Mouse (Mus musculus) thymus, postnatal 4 days (tissue): ENCODE data around the gene Agpat2.
A peak's percentile ranks its signal among the peaks of the same experiment; 100 is the strongest.

ENCODE experiments used
- DNase-seq: peaks from one replicate; pipeline ENCODE4 v3.0.0; 2021

Gene Agpat2

GRCm38 (mm10) chr2:26625419-26625818 lies 21.2 kb upstream of the Agpat2 start:
- DNase-seq: no peak

DNA sequence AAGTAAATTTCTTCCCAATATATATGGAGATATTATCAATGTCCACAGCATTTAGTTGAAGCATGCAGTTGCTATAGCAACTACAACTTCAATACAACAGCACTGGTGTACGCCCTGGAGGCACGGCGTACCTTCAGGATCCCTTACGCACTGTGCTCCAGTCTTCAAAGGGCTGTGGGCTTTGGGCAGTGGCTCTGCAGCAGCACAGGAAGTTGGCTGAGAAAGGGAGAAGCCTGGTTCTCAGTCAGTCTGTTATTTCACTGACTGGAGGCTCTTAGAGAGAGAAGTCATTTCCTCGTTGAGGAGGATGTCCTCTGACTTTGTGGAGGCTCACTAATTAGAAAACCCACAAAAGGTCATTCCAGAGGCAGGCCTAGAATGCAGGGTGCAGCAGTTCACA lies 18.8 kb upstream of the Agpat2 start:
- no peak for DNase-seq

GRCm38 (mm10) chr2:26621246-26621645 lies 17.0 kb upstream of the Agpat2 start:
- no peak for DNase-seq

- no peak for DNase-seq
Measured at GRCm38 (mm10) chr2:26617928-26618327, 13.7 kb upstream of the Agpat2 start.

DNA sequence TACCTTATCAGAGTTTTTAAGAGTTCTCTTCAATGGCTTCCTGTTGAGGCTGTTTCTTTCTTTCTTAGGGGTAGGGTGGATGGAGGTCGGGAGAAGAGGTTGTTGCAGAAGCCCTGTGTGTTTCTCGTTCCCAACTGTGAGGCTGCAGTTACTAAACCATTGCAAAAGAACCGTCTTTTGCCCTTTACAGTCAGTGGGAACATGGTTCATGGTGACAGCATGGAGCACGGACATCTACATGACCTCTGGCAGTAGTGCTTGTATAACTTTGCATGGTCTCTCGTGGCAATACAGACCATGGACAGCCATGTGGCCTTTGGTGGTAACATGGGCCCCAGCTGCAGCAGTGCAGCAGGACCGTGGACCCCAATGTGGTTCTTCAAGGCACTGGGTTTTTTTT lies 13.1 kb upstream of the Agpat2 start:
- DNase-seq: no peak

GRCm38 (mm10) chr2:26615459-26616124 lies 11.4 kb upstream of the Agpat2 start:
- DNase-seq: no peak

GRCm38 (mm10) chr2:26614903-26615302 lies 10.7 kb upstream of the Agpat2 start:
- DNase-seq: no peak

DNA sequence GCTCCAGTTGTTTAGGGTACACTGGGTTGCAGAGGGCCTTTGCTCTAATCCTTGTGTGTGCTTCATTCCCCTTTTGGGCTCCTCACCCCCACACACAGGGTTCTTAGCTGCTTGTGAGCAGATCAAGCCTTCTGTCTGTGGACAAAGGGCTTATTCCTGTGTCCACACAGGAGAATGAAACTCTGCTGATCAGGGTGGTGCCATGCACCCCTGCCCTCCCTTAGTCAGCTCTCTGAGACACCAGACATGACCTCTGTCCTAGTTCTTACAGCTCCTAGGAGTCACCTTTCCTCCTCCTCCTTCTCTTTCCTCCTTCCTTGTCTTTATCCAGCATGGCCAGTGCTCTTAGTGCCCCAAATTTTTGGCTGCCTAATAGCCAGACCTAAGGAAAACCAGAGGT lies 7.7 kb upstream of the Agpat2 start:
- no peak for DNase-seq

DNA sequence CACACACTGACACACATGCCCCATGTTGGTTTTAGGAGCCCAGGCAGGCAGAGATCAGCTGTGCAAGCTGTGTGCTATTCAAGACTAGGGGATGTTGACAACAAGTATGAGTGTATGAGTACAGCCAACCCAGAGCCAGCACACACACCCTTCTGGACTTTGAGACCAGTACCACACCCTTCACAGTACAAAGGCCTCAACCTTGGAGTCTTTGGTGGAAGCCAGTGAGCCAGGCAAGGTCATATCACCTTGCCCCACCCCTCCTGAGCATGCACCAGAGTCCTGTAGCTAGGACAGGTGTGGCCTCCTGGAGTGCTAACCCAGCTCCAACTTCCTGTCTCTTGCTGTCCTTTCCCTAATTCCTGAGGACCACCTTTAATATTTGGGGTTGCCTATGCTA lies 6.8 kb upstream of the Agpat2 start:
- DNase-seq: no peak

DNA sequence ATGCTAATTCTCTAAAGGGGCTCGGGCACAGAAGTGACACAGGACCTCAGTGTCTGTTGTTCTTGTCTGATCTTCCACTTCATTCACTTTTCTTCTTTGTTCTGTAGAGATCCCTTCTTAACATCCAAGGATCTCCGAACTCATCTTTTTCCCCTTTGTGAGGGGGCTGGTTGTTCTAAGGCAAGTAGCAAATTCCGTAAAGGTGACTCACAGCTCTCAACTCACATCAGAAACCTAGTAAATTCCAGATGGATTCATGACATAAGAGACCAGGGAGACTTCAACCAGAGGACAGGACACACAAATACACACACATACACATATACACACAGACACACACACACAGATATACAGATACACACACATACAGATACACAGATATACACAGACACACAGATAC lies 6.3 kb upstream of the Agpat2 start:
- DNase-seq: no peak

DNA sequence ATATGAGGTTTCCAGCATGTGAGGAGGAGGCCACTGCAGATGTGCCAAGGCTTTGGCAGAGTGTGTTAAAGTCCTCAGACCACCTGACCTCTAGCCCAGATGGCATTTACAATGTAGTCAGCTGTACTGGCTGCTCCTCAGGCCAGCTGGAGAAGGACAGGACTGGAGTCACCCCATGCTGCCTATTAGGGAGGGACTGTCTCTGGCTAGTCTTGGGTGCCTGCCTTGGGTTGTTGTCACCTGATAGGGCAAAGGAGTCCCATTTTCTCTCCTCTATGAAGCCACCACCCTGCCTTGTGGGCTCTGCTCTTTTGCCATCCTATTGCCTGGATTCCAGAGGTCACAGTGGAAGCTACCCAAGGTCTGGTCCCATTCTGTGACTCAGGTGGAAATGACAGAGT lies 5.0 kb upstream of the Agpat2 start:
- DNase-seq: no peak

DNA sequence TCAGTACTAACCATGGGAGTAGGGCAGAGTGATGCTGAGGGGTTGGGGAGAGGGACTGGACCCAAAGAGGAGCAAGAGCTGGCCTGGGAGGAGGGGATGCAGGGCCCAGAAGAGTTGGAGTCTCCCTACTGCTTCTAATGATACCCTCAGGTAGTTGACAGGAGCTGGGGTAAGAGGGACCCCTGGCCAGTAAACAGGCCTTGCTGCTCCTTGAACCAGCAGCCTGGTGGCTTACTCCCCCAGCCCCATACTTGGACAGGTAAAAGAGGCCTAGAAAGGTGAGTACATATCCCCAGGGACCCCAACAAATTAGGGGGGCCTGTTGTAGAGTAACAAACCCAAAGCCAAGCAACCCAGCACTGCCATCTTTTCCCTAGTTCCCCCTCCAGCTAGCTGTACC lies 4.6 kb upstream of the Agpat2 start:
- no peak for DNase-seq

DNA sequence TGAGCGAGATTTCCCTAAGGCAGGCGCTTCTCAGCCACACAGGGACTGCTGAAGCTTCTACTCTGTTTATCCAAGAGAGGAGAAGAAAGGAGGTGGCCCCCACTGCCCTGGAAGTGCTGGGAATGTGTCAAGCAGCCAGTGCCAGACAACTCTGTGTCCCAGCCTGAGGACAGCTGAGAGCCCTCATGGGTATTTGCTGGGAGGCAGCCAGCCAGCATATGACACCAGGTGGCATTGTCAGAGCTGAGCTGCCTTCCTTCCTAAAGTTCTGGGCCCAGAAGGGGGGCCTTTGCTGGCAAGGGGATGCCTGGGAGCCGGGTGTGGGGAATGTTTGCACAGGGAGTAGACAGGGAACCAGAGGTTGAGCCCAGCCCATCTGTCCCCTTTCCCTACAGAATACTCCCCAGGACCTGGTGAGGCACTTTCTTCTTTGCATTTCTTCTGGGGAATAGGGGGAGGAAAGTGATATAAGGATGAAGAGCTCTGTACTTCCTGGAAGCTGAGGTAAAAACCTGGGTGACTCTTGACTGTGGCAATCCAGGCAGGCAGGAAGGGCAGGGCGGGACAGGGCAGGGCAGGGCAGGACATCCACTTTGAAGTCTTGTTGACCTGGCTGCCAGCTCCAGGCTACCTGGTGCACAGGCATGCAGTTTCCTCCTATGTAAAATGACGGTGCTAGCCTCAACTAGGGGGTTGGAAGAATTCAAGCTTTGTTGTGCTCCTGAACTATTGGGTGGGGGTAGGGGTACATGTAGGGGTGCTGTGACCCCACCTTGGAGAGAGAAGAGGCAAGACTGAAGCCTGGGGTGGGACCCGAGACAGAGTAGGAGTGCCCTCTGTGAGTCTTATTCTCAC lies 3.1 kb upstream of the Agpat2 start:
- DNase-seq: no peak

DNA sequence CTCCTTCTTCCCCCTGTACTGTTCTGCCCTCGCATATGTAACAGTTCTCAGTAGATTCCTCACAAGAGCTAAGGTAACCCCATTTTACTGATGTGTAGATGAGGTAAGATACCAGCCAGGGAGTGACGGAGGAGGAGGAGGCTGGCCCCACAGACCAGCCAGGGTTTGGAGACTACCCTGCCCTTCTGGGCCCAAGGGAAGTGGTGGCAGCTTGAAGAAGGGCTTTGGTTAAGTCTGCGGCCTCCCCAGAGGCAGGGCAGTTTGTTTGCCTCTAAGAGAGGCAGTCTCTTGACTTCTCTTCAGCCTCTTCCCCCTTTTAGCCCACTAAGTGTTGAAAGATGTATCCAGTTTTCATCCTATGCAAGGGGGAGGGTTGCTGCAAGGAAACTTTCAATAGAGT lies 2.4 kb upstream of the Agpat2 start:
- DNase-seq: no peak

DNA sequence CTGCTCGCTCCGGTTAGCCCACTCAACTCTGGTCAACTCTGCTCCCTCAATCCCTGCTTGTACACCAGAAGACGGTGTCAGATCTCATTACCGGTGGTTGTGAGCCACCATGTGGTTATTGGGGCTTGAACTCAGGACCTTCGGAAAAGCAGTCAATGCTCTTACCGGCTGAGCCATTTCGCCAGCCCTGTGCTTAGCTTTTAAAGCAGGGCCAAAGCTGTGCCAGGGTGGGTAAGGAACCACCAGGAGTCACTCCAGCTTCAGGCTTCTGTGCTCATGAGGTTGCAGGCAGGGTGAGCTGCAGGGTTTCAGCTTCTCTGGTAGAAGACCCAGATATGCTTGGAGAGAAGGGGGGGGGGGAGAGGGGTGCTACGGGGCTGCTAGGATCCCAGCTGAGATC lies 1.1 kb upstream of the Agpat2 start:
- no peak for DNase-seq

- peak; percentile 26 for DNase-seq
Measured at GRCm38 (mm10) chr2:26603159-26603558, 1.1 kb downstream of the Agpat2 start.

GRCm38 (mm10) chr2:26602631-26603030 lies 1.6 kb downstream of the Agpat2 start:
- no peak for DNase-seq

DNA sequence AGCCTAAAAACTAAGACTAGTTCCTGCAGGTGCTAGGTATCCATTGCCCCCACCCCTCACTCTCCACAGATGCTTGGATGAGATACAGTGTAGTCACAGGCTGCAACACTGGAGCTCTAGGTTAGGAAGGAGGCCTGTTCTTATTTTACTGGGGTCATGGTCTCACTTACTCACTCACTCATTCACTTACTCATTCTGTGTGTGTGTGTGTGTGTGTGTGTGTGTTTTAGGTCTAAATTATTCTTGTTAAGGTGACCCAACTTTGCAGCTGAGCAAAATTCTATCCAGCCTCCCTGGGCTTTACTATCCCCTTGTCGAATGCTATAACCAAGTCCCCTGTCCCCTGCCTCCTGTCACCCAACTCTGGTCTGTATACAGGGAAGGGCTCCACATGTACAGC lies 2.6 kb downstream of the Agpat2 start:
- DNase-seq: no peak

DNA sequence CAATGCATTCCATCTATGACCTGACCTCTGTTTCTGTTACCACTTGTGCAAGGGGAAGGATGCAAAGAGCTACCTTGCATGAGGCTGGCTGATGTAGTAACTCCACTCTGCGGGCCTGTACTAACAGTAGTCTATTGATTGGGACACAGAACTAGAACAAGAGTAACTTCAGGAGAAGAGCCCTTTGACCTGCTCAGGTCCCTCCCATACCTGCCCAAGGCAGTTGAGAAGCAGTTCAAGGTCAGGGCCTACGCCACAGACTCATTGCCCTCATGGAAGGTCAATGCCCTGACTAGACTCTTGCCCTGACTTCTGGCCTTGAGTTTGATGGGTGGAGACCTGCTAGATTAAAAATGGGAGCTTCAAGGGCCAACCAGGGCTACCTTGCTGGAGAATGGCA lies 3.6 kb downstream of the Agpat2 start:
- no peak for DNase-seq

DNA sequence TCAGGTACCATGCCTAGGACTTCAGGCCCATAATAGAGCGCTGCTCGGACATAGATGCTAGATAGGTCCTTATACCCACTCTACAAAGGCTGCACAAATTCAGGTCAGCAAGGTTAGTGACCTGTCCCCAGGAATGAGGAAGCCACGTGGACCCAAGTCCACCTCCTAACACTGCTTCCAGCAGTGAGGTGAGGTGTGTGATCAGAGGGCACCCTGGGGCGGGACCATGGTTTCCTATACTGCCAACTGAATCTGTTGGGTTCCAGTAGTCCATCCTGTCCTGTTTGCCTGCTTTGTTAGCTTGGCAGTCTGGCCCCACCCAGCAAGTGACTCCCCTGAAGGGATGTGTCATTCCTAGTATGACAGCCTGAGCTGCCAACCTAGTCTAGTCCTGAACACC lies 4.3 kb downstream of the Agpat2 start:
- DNase-seq: no peak

- no peak for DNase-seq
Measured at GRCm38 (mm10) chr2:26598462-26598861, 5.8 kb downstream of the Agpat2 start.

- DNase-seq: no peak
Measured at GRCm38 (mm10) chr2:26597810-26598209, 6.4 kb downstream of the Agpat2 start.

GRCm38 (mm10) chr2:26596898-26597297 lies 7.3 kb downstream of the Agpat2 start:
- no peak for DNase-seq

DNA sequence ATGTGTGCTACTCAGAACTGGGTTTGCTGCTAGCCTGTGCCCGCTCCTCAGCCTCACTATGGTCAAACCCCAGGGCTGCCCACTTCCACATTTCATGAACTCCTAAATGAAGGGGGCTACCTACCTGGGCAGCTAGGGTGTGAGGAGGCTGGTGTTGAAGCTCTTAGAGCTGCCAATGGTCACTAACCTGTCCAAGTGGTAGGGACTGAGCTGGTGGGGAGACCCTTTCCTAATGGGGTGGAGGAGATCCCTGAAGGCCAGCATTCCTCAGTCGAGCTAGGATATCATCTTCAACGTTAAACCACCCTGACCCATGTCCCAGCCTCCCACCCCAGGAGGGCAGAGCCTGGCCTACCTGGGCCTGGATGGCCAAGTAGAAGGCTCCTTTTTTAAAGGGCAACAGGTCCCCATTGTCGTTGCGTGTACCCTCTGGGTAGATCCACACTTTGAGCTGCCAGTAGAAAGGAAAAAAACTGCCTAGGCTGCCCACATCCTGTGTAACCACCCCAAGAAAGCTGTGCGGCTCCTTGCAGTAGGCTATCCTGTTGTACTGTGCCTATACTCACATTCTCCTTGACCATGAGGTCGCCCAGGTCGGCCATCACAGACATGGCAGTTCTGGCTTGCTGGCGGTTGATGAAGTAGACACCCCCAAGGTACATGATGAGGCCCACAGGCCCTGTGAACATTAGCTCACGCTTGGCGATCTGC lies 8.3 kb downstream of the Agpat2 start:
- peak; percentile 35 for DNase-seq
